Mouse (Mus musculus) liver, adult (tissue): ENCODE measurements around the gene Igfn1.

ENCODE experiments used
- GATA4 ChIP-seq: IDR thresholded peaks from 2 replicates; pipeline ENCODE4 v1.6.1; 2014; ENCODE audit warnings: mild to moderate bottlenecking, low read length; ENCODE audit not compliant: insufficient replicate concordance

The Igfn1 gene

GRCm38 (mm10) chr1:136017907-136018313 lies 11.8 kb upstream of the Igfn1 start:
- no peak for TF ChIP-seq GATA4

DNA sequence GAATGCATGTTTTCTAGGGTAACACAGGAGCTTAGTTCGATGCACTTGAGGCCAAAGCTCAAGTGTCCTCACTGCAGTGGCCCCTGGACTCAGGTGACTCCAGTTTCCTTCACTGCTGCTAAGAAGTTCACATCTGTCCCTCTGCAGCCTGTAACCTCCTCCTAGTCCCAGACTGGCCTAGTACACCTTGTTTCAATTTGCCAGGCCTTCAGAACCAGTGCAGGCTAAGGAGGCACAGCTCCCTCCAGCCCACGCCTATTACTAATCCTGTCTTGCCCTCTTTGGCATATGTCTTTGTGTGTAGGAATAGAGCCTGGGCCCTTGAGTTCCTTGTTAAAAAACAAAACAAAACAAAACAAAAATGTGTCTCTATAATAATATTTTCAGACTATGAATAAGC lies 11.2 kb upstream of the Igfn1 start:
- TF ChIP-seq GATA4, result no peak

- no peak for TF ChIP-seq GATA4
Measured at GRCm38 (mm10) chr1:136014796-136015502, 8.8 kb upstream of the Igfn1 start.

DNA sequence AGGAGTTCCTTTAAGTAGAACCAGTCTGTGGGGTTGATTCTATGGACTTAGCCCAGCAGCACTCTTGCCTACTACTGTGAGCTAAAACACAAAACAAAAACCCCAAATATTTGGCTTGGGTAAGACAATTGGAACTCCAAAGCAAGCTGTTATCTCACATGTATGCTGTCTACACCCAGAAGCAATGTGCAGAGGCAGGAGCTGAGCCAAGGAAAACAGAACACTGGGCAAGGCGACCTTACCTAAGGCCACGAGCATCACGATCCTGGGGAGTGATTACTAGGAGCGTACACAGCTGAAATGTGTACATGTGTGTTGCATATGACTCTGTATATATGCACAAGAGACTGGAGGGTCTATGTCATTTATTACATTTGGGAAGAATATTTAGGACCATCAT lies 7.4 kb upstream of the Igfn1 start:
- no peak for TF ChIP-seq GATA4

DNA sequence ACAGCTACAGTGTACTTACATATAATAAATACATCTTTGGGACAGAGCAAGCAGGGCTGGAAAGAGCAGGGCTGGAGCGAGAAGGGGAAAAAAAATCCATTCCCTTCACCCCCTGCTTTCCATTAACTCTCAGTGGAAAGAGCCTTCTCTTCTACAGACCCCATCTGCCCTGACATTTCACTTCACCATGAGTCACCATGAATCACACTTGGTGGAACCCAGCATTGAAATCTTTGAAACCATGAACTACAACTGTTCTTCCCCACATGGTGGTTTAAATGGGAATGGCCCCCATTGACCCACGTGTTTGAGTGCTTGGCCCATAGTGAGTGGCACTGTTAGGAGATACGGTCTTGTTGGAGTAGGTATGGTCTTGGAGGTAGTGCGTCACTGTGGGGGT lies 4.1 kb upstream of the Igfn1 start:
- TF ChIP-seq GATA4, result no peak

- no peak for TF ChIP-seq GATA4
Measured at GRCm38 (mm10) chr1:136008159-136008533, 2.0 kb upstream of the Igfn1 start.

DNA sequence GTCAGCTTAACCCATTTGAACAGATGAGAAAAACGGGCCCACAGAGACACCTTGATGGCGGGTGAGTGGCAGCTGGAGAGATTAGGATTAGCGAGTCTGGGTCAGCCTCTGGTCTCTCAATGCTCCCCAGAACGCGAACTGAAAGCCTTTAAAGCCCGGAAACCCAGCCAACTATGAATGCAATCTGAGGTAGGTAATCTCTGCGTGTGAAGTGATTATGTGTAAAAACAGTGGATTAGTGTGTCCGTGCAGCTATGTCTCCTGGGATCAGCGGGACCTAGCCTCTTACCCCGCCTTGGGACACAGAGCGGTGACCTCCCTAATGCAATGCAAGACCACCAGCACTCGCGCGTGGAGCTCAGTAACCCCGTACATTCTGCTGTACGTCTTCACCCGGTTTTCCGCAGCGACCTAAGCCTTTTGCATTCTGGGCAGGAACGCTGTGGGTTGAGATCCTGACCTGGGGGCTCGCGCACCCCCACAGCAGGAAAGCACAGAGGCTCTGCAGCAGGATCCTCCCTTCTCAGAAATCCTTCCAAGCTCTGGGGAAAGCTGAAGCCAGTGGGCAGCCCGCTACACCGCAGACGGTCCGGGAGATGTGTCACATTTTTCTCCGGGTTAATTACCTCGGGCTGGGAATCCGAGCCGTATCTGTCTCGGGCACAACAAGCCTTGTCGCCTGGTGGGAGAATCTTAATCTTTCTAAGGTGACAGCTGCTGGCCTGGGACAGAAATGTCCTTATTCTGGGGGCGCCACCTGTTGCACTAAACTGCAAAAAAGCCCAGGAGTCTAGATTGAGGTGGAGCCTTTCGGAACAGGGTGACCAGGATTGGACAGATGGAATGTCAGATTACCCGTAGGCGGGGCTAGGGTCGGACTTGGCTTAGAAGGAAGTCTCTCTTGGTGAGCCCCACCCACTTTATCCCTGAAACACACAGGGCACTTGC lies 1.3 kb upstream of the Igfn1 start, which contains the start of gene Tmem9:
Gene Tmem9, plus strand, starts transcription at position 940 of the 948 bp plus-strand sequence.
- TF ChIP-seq GATA4, result no peak

DNA sequence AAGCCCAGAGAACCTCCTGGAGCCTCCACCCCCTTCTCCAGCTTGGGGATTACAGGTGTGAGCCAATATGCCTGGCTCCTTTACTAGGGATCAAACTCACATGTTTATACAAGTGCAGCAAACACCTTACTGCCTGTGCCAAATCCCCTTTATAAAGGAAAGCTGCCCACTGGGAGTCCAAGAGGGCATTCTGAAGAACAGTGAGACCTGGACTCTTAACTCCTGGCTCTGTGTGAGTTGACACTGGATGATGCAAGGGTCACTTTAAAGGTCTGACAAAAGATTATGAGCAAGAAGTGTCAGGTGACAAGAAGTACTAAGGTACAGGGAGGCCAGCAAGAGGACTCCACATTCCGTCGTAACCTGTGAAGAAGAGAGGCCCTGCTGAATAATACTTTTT lies 4.7 kb downstream of the Igfn1 start:
- TF ChIP-seq GATA4, result no peak

DNA sequence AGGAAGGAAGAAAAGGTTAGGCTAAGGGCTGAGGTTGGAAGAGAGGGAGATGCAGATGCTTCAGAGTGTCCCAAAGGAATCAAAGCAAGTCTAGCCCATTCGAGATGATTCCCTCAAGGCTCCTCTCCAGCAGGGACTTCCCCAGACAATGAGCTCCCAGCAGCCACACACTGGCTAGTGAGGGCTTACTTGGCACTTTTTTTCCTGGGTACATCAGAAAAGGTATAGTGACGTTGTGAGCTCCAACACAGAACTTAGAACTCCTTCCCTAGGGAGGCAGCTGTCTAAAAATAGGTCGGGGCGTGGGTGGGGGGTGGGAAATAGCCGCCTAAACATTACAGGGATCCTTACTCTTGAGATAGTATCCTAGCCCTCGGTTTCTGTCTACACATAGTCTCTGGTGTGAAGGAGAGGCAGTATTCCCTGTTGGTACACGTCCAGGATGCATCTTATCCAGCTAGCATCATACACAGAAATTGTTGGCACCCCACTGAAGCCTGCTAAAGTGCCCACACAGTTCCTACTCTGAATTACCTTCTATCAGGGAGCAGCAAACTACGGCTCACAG lies 6.3 kb downstream of the Igfn1 start:
- TF ChIP-seq GATA4, result no peak

DNA sequence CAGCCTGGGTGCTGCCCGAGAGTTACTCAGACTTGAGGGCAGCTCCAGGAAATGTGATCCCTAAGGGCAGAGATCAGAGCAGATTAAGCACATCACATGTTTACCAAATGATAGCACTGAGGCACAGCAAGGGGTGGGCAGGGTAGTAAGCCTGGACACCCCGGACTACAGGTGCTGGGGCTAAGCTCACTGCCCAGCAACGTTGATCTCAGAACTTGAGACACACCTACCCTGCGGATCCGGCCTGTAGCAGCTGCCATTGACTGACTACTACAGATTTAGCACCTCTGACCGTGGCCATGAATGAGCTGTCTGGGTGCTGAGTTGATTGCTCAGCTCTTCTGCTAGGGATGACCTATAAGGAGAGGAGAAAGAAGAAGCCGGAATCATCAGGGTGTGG lies 8.6 kb downstream of the Igfn1 start:
- no peak for TF ChIP-seq GATA4

DNA sequence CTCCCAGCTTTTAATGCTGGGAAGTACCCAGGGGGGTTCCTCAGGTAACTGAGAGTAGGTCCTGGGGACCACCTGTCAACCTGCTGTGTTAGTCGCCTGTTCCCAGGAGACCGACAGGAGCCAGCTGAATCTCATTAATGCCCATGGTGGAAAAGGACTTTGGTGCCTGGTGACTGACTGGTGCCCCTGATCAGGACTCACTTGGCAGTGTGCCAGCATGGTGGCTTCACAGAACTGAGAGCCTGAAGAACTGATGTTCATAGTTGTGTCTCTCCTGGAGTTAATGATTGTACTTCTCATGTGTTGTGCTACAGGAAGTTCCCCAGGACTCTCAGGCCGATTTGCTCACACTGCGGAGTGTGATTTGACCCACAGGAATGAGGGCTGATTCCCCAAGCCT lies 12.7 kb downstream of the Igfn1 start:
- no peak for TF ChIP-seq GATA4

GRCm38 (mm10) chr1:135989876-135990275 lies 16.3 kb downstream of the Igfn1 start:
- TF ChIP-seq GATA4, result no peak

DNA sequence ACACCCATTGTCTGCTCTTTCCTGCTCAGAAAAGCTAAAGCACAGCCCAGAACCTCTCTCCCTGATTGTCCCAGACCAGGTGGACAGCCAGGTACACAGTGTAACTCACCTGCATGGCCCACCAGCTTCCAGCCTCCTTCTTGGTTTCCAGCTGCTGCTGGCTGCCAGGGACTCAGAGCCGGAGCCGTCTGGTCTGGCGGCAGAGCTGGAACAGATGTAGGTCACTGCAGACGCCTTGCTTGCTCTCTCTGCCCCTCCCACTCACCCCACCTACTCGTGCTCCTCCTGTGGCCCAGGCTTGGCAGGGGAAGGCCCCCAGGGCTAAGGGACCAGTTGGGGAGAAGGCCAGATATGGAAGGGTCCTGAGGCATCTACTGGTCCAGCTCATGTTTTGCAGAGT lies 22.0 kb downstream of the Igfn1 start:
- no peak for TF ChIP-seq GATA4

GRCm38 (mm10) chr1:135972576-135972975 lies 33.6 kb downstream of the Igfn1 start:
- TF ChIP-seq GATA4, result no peak

- no peak for TF ChIP-seq GATA4
Measured at GRCm38 (mm10) chr1:135970486-135970885, 35.7 kb downstream of the Igfn1 start.

- no peak for TF ChIP-seq GATA4
Measured at GRCm38 (mm10) chr1:135967739-135968138, 38.4 kb downstream of the Igfn1 start.
